Mouse (Mus musculus): Measurements from ENCODE around the gene Gm27027.

GRCm38 (mm10) chr2:93909716-93910115 is 86.4 kb downstream of the Gm27027 start:
- TF ChIP-seq POLR2A (IDR thresholded peaks at IDR 0.05; ENCODE audit: low read depth, low read length) (no peak), CTCF (conservative IDR thresholded peaks at IDR 0.05; ENCODE audit: insufficient read depth, insufficient read length, low read depth, low read length) (no peak)
